Mouse (Mus musculus) stomach, embryonic 16.5 days (tissue): ENCODE data around the gene Trim65. TPM values are rescaled to one million over a fixed set of nuclear protein-coding genes. Genes with fewer than 3 reads are reported as not detected.
"Not testable (repeated sequence)": the region's sequence is repeated elsewhere in the genome, so short reads cannot be mapped to it uniquely, and the experiment has no call there.

ENCODE experiments used
- ATAC-seq: fragments of 200-750 bp; cut with Nextera tagmentation; 2 replicates; pipeline ENCODE4 v1.8.0; 2017; ENCODE audit warnings: moderate number of reproducible peaks, moderate TSS enrichment; ENCODE audit not compliant: insufficient read depth, low FRiP score
- H3K27ac ChIP-seq: fragments of 300-500 bp; sonication (generic); 2 replicates; pipeline ENCODE4 v1.5.1; 2014; ENCODE audit warnings: low read length
- H3K27me3 ChIP-seq: fragments of 300-500 bp; sonication (generic); 2 replicates; pipeline ENCODE4 v1.6.1; 2014; ENCODE audit warnings: low read length, control low read depth, mixed read lengths; ENCODE audit not compliant: control insufficient read depth, insufficient read depth
- H3K36me3 ChIP-seq: fragments of 300-500 bp; sonication (generic); 2 replicates; pipeline ENCODE4 v1.6.1; 2014; ENCODE audit warnings: low read length; ENCODE audit not compliant: control insufficient read depth, insufficient read depth
- H3K4me1 ChIP-seq: fragments of 300-500 bp; sonication (generic); 2 replicates; pipeline ENCODE4 v1.6.1; 2014; ENCODE audit warnings: low read length, control low read depth, mixed read lengths; ENCODE audit not compliant: control insufficient read depth, insufficient read depth
- H3K4me2 ChIP-seq: fragments of 300-500 bp; sonication (generic); 2 replicates; pipeline ENCODE4 v1.6.1; 2014; ENCODE audit warnings: low read depth, low read length, mixed read lengths
- H3K4me3 ChIP-seq: fragments of 300-500 bp; sonication (generic); replicated peaks from 2 replicates; pipeline ENCODE4 v1.5.1; 2014; ENCODE audit warnings: mild to moderate bottlenecking, low read length
- H3K9ac ChIP-seq: fragments of 300-500 bp; sonication (generic); 2 replicates; pipeline ENCODE4 v1.6.1; 2014; ENCODE audit warnings: low read length
- H3K9me3 ChIP-seq: fragments of 300-500 bp; sonication (generic); replicated peaks from 2 replicates; pipeline ENCODE4 v1.6.1; 2016; ENCODE audit warnings: low read length, control low read depth; ENCODE audit not compliant: control insufficient read depth
- WGBS: fragments of 180-500 bp; shearing (Covaris S2); extraction: QIAGEN DNeasy Blood & Tissue Kit; methylation state at CpG from one replicate; pipeline ENCODE4 v1.1.7; 2014; 5-methylcytosine and 5-hydroxymethylcytosine counted together
- polyA plus RNA-seq: library from polyadenylated mRNA; unstranded; fragments of >200 nt; fragmentation: Nextera tagmentation; extraction: Ambion mirVana; gene quantifications from 2 replicates; pipeline ENCODE4 v1.2.1, GENCODE M21; 2015

Gene Trim65
- polyA plus RNA-seq, 1 experiment from 2014 or later = 6.2 TPM

GRCm38 (mm10) chr11:116099462-116099861 lies 31.5 kb downstream of the Trim65 start:
- Histone ChIP-seq H3K4me1 (peaks cover 57% of the 10 kb centered on the region), H3K9ac (no peak overlapping the region; the same call in 1 of the 2 replicates)
- WGBS = 73% methylated on average over 6 of the region's 6 CpGs

GRCm38 (mm10) chr11:116098711-116099460 lies 32.0 kb downstream of the Trim65 start:
- Histone ChIP-seq H3K27ac (peak overlapping the region; percentile 97), H3K4me2 (no peak overlapping the region), H3K4me1 (peaks cover 51% of the 10 kb centered on the region), H3K9me3 (no peaks in the 10 kb centered on the region), H3K27me3 (no peaks in the 10 kb centered on the region), H3K4me3 (no peak overlapping the region), H3K36me3 (no peaks in the 10 kb centered on the region), H3K9ac (peak overlapping the region; percentile 55)
- no peak for ATAC-seq
- 60% methylated on average over 14 of the region's 14 CpGs for WGBS

More at GRCm38 (mm10) chr11:116099462-116099861, 31.5 kb downstream of the Trim65 start:
- no peak overlapping the region for H3K4me3 ChIP-seq
- no peaks in the 10 kb centered on the region for H3K27me3 ChIP-seq
- H3K27ac ChIP-seq = peak overlapping the region; percentile 97
- no peaks in the 10 kb centered on the region for H3K36me3 ChIP-seq
- no peaks in the 10 kb centered on the region for H3K9me3 ChIP-seq
- no peak overlapping the region for H3K4me2 ChIP-seq
- ATAC-seq = no peak

- Histone ChIP-seq H3K4me1 (peaks cover 29% of the 10 kb centered on the region), H3K9ac (no peak overlapping the region), H3K4me3 (no peak overlapping the region), H3K4me2 (no peak overlapping the region), H3K27ac (no peak overlapping the region), H3K9me3 (no peaks in the 10 kb centered on the region), H3K27me3 (no peaks in the 10 kb centered on the region), H3K36me3 (no peaks in the 10 kb centered on the region)
- ATAC-seq = no peak
- 81% methylated on average over 5 of the region's 5 CpGs for WGBS
These were observed 34.5 kb downstream of the Trim65 start for GRCm38 (mm10) chr11:116096213-116097108.

GRCm38 (mm10) chr11:116095573-116095972 lies 35.4 kb downstream of the Trim65 start:
- Histone ChIP-seq H3K4me1 (peaks cover 21% of the 10 kb centered on the region), H3K4me2 (no peak overlapping the region), H3K9me3 (no peaks in the 10 kb centered on the region), H3K36me3 (no peaks in the 10 kb centered on the region), H3K4me3 (no peak overlapping the region), H3K27me3 (no peaks in the 10 kb centered on the region), H3K9ac (no peak overlapping the region), H3K27ac (peak overlapping the region; percentile 6; the same call in 1 of the 2 replicates)
- 47% methylated on average over 3 of the region's 3 CpGs for WGBS
- ATAC-seq = no peak

- Histone ChIP-seq H3K27me3 (no peaks in the 10 kb centered on the region), H3K4me2 (no peak overlapping the region), H3K4me3 (no peak overlapping the region), H3K36me3 (no peaks in the 10 kb centered on the region), H3K9me3 (no peaks in the 10 kb centered on the region), H3K4me1 (peaks cover 5% of the 10 kb centered on the region; the same call in 1 of the 2 replicates), H3K9ac (peak overlapping the region; percentile 21; the same call in 1 of the 2 replicates), H3K27ac (0 out of 2 replicates have a peak overlapping the region, but pooled peaks have one; percentile 19)
- WGBS = 43% methylated on average over 16 of the region's 16 CpGs
- no peak for ATAC-seq
These were observed 37.0 kb downstream of the Trim65 start for GRCm38 (mm10) chr11:116093771-116094565.

GRCm38 (mm10) chr11:116092959-116093358 lies 38.0 kb downstream of the Trim65 start:
- H3K27me3 ChIP-seq, H3K9me3 ChIP-seq, H3K9ac ChIP-seq, H3K27ac ChIP-seq, H3K36me3 ChIP-seq, H3K4me2 ChIP-seq, H3K4me1 ChIP-seq, ATAC-seq, H3K4me3 ChIP-seq: not testable (repeated sequence)
- WGBS = 89% methylated on average over 6 of the region's 6 CpGs

GRCm38 (mm10) chr11:116091591-116091990 lies 39.3 kb downstream of the Trim65 start:
- ATAC-seq = no peak
- Histone ChIP-seq H3K27me3 (no peaks in the 10 kb centered on the region), H3K9ac (no peak overlapping the region), H3K9me3 (no peaks in the 10 kb centered on the region), H3K4me2 (no peak overlapping the region), H3K36me3 (no peaks in the 10 kb centered on the region), H3K4me1 (peaks cover 6% of the 10 kb centered on the region; the same call in 1 of the 2 replicates), H3K4me3 (no peak overlapping the region), H3K27ac (no peak overlapping the region)
- 90% methylated on average over 6 of the region's 6 CpGs for WGBS

GRCm38 (mm10) chr11:116089545-116089944 lies 41.4 kb downstream of the Trim65 start:
- 89% methylated on average over 6 of the region's 6 CpGs for WGBS
- no peak overlapping the region for H3K4me3 ChIP-seq
- no peak overlapping the region for H3K4me2 ChIP-seq
- no peaks in the 10 kb centered on the region for H3K27me3 ChIP-seq
- no peaks in the 10 kb centered on the region for H3K36me3 ChIP-seq
- peaks cover 21% of the 10 kb centered on the region for H3K4me1 ChIP-seq
- H3K9ac ChIP-seq = no peak overlapping the region
- H3K9me3 ChIP-seq = no peaks in the 10 kb centered on the region
- no peak for ATAC-seq
- no peak overlapping the region for H3K27ac ChIP-seq
